Mouse (Mus musculus): ENCODE measurements at regions not wholly inside any gene's neighbourhood (a gene's known extent, or its start where the extent isn't known, plus 50 kb on each side); places are given as distances from the start of the nearest gene placed in this dataset.
"Not testable (repeated sequence)": the region's sequence is repeated elsewhere in the genome, so short reads cannot be mapped to it uniquely, and the experiment has no call there.

DNA sequence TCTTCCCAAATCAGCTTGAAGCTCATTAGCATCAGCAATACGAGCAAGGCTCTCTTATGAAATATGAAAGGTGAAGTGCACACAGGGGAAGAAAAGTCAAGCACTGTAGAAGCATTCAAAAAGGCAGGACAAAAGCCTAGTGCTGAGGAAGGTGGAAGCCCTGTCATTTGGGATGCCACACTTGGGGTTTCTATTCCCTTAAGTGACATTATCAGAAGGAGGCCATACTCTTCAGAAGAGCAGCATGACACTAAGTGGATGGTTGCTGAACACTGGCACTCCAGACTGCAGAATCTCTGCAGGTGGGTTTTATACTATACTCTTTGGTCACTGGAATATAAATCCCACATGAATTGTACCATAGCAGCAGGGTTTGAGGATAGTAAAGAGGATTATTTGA is 120.4 kb upstream of the Pcsk1 start:
- in situ Hi-C loops (cut with MboI): no loop called here

DNA sequence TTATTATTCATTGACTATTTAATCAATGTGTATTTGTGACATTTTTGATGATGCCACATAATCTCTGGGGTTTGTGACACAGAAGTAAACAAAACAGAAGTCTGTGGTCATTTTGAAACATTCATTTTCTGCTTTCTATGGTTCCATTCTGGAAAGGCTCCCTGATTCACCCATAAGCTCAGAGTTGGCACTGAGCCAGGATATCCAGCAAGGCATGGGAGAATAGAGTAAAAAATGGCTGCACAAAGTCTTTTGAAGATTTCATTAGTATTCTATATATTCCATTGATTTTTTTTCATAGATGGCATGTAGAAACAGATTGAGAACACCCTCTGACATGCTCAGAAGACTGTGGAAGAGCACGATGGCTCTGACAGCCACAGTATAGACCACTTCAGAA is 133.8 kb upstream of the Pcsk1 start:
- in situ Hi-C loops (cut with MboI): no loop called here

DNA sequence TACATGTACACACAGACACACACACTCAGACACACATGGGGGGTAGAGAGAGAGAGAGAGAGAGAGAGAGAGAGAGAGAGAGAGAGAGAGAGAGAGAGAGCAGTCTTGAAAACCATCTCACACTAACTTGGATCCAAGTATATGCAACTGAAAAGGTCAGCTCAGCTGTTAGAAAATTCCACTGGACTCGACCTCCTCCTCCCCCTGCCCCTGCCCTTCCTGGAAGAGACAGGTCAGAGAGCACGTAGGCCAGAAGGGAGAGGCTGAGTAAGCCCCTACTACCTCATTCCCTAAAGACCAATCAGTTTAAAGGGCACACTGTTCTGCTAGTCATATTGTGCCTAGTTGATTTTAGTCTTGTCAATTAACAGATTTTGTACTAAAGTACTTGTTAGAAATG is 105.0 kb upstream of the Cast start:
- in situ Hi-C loops (cut with MboI): not testable (repeated sequence)

DNA sequence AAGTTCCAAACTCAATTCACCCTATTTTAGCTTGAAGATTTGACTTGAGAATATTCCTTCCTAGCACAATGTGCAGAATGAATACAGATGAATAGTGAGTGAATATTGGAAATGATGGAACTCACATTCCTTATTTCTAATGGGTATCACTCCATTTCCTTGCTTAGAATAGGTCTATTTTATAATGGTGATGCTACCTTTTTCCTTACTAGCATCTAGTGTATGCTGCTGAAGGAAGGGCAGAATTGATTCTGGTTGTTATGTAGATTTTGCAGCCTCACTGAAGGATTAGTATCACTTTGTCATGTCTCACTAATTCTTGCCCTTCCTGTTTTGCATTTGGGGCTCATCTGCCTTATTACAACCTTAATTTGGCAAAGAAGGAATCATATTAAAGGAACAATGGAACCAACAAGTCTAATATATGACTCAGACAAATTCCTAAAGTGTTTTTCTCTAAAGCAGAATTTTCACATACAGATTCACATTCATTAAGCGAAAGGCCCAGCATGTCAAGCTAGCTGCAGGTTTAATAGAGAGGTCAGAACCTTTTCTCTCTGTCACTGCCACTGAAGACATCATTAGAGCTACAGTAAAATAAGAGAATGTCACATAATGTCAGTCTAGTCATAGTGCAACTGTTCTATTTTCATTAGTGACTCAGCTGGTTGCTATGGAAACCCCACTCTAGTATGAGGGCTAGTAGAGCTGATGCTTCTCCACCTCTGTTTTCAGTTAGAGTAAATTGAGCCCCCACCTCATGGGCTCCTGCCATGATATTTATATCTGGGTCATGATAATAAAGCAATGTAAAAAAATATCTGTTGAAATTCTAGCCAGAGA is 94.8 kb upstream of the Cast start:
- in situ Hi-C loops (cut with MboI): no loop called here

DNA sequence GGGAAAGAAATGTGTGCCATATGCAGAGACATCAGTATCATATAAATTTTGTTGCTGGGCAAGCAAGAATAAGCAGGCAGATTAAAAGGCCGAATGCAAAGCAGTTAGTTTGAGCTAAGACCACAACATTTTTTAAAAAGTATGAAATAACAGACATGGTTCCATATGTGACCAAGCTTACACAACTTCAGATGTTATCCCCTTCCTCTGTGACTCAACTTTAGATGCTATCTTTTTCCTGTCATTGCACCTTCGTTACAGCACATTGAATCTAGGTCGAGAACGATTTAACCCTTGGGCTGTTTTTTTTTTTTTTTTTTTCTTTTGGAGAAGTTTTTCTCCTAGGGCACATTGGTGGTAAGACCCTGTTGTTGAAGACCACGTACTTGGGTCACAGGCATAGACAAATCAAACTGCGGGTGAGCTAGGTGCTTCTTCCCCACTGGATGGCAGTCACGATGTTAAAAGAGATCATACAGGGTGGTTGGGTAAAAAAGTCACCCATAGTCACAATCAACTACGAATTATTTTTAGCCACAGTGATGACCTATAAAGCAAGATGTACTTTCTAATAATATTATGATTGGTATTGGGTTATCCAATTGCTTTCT is 81.4 kb upstream of the Cast start:
- in situ Hi-C loops (cut with MboI): no loop called here

DNA sequence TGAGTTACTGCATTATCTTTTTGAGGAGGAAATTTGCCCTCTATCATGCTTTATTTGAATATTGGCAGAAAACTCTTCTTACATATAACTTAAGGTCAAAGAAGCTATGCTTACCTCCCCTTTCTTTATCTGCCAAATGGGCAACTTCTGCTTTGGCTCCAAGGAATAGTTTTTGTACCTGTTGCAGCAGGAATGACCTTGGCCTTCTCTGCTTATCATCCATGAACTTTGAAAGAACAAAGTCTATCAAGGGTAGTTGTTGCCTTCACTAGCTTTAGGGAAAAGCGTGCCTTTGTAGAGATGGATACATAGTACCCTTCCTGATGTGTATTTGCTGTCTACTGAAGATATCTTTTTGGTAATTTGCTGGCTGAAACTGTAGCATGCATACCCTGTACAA is 59.1 kb upstream of the Cast start:
- in situ Hi-C loops (cut with MboI): loop anchor here (25.0 kb wide), 1 partner anchor 920 kb away; no protein-coding TSS in a partner anchor

DNA sequence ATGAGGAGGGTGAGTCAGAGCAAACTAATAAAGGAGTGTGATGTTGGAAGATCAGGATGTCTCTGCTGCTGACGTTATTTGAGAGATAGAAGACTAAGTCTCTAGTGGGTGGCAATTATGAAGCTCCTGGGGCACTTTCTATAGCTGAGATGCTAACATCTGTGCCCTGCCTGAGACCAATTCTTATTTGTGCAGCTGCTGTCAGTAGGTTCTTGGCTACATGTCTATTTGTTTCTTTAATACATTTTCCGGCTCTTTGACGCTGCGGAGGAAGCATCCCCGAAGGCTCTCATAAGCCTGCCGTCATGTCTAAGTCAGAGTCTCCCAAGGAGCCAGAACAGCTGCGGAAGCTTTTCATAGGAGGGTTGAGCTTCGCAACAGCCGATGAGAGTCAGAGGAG is 55.4 kb upstream of the Cast start:
- in situ Hi-C loops (cut with MboI): loop anchor here (25.0 kb wide), 1 partner anchor 923 kb away; no protein-coding TSS in a partner anchor

DNA sequence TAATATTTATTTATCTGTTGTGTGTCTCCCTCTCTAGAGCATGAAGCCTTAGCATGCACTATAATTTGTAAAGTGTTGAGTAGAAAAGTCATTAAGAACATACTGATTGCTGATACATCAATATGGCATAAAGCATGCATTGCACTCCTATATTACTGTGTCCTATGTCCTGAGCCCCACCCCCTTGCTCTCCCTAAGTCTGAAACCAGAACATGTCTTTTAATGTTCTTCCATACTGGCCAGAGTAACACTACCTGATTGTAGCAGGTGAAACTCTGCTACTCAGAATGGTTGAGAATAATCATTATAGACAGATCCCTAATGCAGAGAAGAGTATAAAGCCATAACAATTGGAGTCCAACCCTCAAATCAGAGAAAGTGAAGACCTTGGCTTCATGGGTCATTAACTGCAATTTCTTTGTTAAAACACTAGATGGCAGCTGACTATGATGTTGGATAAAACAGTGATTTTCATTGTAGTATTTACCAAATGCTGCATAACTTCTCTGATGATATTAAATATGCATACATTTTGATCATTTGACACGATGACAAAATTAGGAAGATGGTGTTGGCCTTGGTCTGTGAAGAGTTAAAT is 52.9 kb upstream of the Cast start:
- in situ Hi-C loops (cut with MboI): loop anchor here (25.0 kb wide), 1 partner anchor 926 kb away; no protein-coding TSS in a partner anchor
